Mouse (Mus musculus) monocyte, adult 5-6 weeks (primary cell): Measurements from ENCODE around the gene Rnf150. TPM values are rescaled to one million over a fixed set of nuclear protein-coding genes. Genes with fewer than 3 reads are reported as not detected.
"Not testable (repeated sequence)": the region's sequence is repeated elsewhere in the genome, so short reads cannot be mapped to it uniquely, and the experiment has no call there.

ENCODE experiments used
- ATAC-seq: fragments of 153-309, 156-312 bp; replicated peaks from 2 replicates; pipeline ENCODE4 v1.8.0; 2017; ENCODE audit warnings: mild to moderate bottlenecking; ENCODE audit not compliant: low TSS enrichment, insufficient number of reproducible peaks, severe bottlenecking, poor library complexity, low FRiP score
- total RNA-seq: library from RNA; stranded (forward); fragments of 200-1000, 200-491, 200-594 nt; gene quantifications from 3 replicates; pipeline ENCODE4 v1.2.3, GENCODE M21; 2017

Gene Rnf150
- total RNA-seq, 1 experiment from 2014 or later, result 0.95 TPM

- ATAC-seq, result no peak
Observed at GRCm38 (mm10) chr8:83049616-83050015, 186.5 kb downstream of the Rnf150 start.

GRCm38 (mm10) chr8:83052896-83053295 is 189.7 kb downstream of the Rnf150 start:
- ATAC-seq, result no peak

- ATAC-seq, result no peak
Observed at GRCm38 (mm10) chr8:83054801-83055200, 191.6 kb downstream of the Rnf150 start.

GRCm38 (mm10) chr8:83058951-83059350 is 195.8 kb downstream of the Rnf150 start:
- ATAC-seq, result no peak

GRCm38 (mm10) chr8:83060076-83060475 is 196.9 kb downstream of the Rnf150 start:
- ATAC-seq, result no peak

GRCm38 (mm10) chr8:83061257-83061656 is 198.1 kb downstream of the Rnf150 start:
- ATAC-seq, result no peak

GRCm38 (mm10) chr8:83061873-83062272 is 198.7 kb downstream of the Rnf150 start:
- no peak for ATAC-seq

GRCm38 (mm10) chr8:83062276-83062675 is 199.1 kb downstream of the Rnf150 start:
- no peak for ATAC-seq

- peak; percentile 37 for ATAC-seq
Observed at GRCm38 (mm10) chr8:83064096-83064495, 200.9 kb downstream of the Rnf150 start.

- ATAC-seq, result no peak
Observed at GRCm38 (mm10) chr8:83066076-83066475, 202.9 kb downstream of the Rnf150 start.

- no peak for ATAC-seq
Observed at GRCm38 (mm10) chr8:83066846-83067245, 203.7 kb downstream of the Rnf150 start.

GRCm38 (mm10) chr8:83067906-83068305 is 204.8 kb downstream of the Rnf150 start:
- ATAC-seq, result no peak

- no peak for ATAC-seq
Observed at GRCm38 (mm10) chr8:83074248-83074647, 211.1 kb downstream of the Rnf150 start.

GRCm38 (mm10) chr8:83076621-83077020 is 213.5 kb downstream of the Rnf150 start:
- ATAC-seq, result no peak

GRCm38 (mm10) chr8:83077329-83077728 is 214.2 kb downstream of the Rnf150 start:
- ATAC-seq, result no peak

- ATAC-seq, result no peak
Observed at GRCm38 (mm10) chr8:83078701-83079533, 215.8 kb downstream of the Rnf150 start.

- no peak for ATAC-seq
Observed at GRCm38 (mm10) chr8:83079534-83079844, 216.3 kb downstream of the Rnf150 start.

GRCm38 (mm10) chr8:83081266-83081665 is 218.1 kb downstream of the Rnf150 start:
- ATAC-seq, result no peak

GRCm38 (mm10) chr8:83081806-83082205 is 218.7 kb downstream of the Rnf150 start:
- not testable (repeated sequence) for ATAC-seq

GRCm38 (mm10) chr8:83082251-83082650 is 219.1 kb downstream of the Rnf150 start:
- no peak for ATAC-seq

- ATAC-seq, result no peak
Observed at GRCm38 (mm10) chr8:83083452-83083851, 220.3 kb downstream of the Rnf150 start.
